Mouse (Mus musculus) layer of hippocampus, adult 9-10 months (tissue): Measurements from ENCODE around the gene Fyn.

Source experiments
- DNase-seq: peaks from one replicate; pipeline ENCODE4 v3.0.0; 2022; ENCODE audit warnings: low spot score

Fyn gene

GRCm38 (mm10) chr10:39368572-39369135, at the start of gene Fyn:
Fyn (plus strand) TSS chr10:39368855.
- DNase-seq = no peak

GRCm38 (mm10) chr10:39320798-39321622, 47.6 kb upstream of the Fyn start:
- no peak for DNase-seq

GRCm38 (mm10) chr10:39321623-39321985, 47.1 kb upstream of the Fyn start:
- no peak for DNase-seq

- no peak for DNase-seq
Observed at GRCm38 (mm10) chr10:39322143-39322542, 46.5 kb upstream of the Fyn start.

GRCm38 (mm10) chr10:39324291-39324690, 44.4 kb upstream of the Fyn start:
- DNase-seq = no peak

GRCm38 (mm10) chr10:39328661-39329060, 40.0 kb upstream of the Fyn start:
- DNase-seq = no peak

GRCm38 (mm10) chr10:39334320-39334719, 34.3 kb upstream of the Fyn start:
- DNase-seq = no peak

- DNase-seq = no peak
Observed at GRCm38 (mm10) chr10:39335880-39336279, 32.8 kb upstream of the Fyn start.

- DNase-seq = no peak
Observed at GRCm38 (mm10) chr10:39339189-39339968, 29.3 kb upstream of the Fyn start.

- DNase-seq = no peak
Observed at GRCm38 (mm10) chr10:39339969-39340236, 28.8 kb upstream of the Fyn start.

- DNase-seq = no peak
Observed at GRCm38 (mm10) chr10:39343551-39343950, 25.1 kb upstream of the Fyn start.

- no peak for DNase-seq
Observed at GRCm38 (mm10) chr10:39345921-39346320, 22.7 kb upstream of the Fyn start.

- no peak for DNase-seq
Observed at GRCm38 (mm10) chr10:39349781-39350364, 18.8 kb upstream of the Fyn start.

GRCm38 (mm10) chr10:39364196-39364595, 4.5 kb upstream of the Fyn start:
- no peak for DNase-seq

- DNase-seq = peak; percentile 85
Observed at GRCm38 (mm10) chr10:39369502-39369931, 862 bp downstream of the Fyn start.

GRCm38 (mm10) chr10:39369977-39370785, 1.5 kb downstream of the Fyn start:
- DNase-seq = no peak

GRCm38 (mm10) chr10:39370786-39371221, 2.1 kb downstream of the Fyn start:
- no peak for DNase-seq

GRCm38 (mm10) chr10:39371467-39371866, 2.8 kb downstream of the Fyn start:
- no peak for DNase-seq

- no peak for DNase-seq
Observed at GRCm38 (mm10) chr10:39371991-39372390, 3.3 kb downstream of the Fyn start.

GRCm38 (mm10) chr10:39376676-39377075, 8.0 kb downstream of the Fyn start:
- no peak for DNase-seq

- no peak for DNase-seq
Observed at GRCm38 (mm10) chr10:39377219-39377618, 8.6 kb downstream of the Fyn start.
